Mouse (Mus musculus) stomach, postnatal 0 days (tissue): ENCODE measurements around the gene Vcam1.

ENCODE experiments used
- CTCF ChIP-seq: IDR thresholded peaks from 2 replicates; pipeline ENCODE4 v1.5.1; 2016; ENCODE audit warnings: antibody characterized with exemption, low read depth, mild to moderate bottlenecking, moderate library complexity
- EP300 ChIP-seq: optimal IDR thresholded peaks from 2 replicates; pipeline ENCODE3; 2016; ENCODE audit warnings: antibody characterized with exemption

DNA sequence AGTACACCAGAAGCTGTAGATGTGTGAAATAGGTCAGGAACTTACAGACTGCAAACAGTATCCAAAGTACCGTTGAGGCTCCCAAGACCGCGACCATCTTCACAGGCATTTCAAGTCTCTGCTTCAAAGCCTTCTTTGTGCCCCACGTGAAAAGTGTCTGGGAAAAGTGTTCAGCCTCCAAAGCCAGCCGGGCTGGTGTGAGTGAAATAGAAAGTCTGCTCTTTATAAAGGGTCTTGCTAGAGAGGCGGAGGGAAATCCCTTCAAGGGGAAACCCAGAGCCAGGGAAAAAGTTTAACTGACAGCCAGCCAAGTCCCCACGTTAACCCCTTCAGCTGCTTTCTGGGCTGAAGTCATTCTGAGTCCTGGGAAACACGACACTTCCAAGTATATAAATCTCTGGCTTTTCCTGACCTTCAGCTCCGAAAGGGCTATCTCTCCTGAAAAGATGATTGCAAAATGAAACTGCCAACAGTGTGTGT is at the start of gene Vcam1:
- no peak for TF ChIP-seq CTCF
- no peak for TF ChIP-seq EP300
